Mouse (Mus musculus) left cerebral cortex, adult 11 months (tissue): ENCODE measurements around the gene Ddr1.
A peak's percentile ranks its signal among the peaks of the same experiment; 100 is the strongest.
"Not testable (repeated sequence)": the region's sequence is repeated elsewhere in the genome, so short reads cannot be mapped to it uniquely, and the experiment has no call there.

Source experiments
- DNase-seq: peaks from one replicate; pipeline ENCODE4 v3.0.0; 2022; ENCODE audit warnings: low spot score

The Ddr1 gene

GRCm38 (mm10) chr17:35704621-35705464 lies at the start of gene Ddr1:
Ddr1 (minus strand) TSS chr17:35704621.
- no peak for DNase-seq

- DNase-seq = no peak
Observed at GRCm38 (mm10) chr17:35753668-35754067, 49.2 kb upstream of the Ddr1 start.

- peak; percentile 42 for DNase-seq
Observed at GRCm38 (mm10) chr17:35752221-35752811, 47.9 kb upstream of the Ddr1 start.

- DNase-seq = no peak
Observed at GRCm38 (mm10) chr17:35749685-35750084, 45.3 kb upstream of the Ddr1 start.

- DNase-seq = no peak
Observed at GRCm38 (mm10) chr17:35744361-35744760, 39.9 kb upstream of the Ddr1 start.

- no peak for DNase-seq
Observed at GRCm38 (mm10) chr17:35742948-35743347, 38.5 kb upstream of the Ddr1 start.

- no peak for DNase-seq
Observed at GRCm38 (mm10) chr17:35741589-35742226, 37.3 kb upstream of the Ddr1 start.

- DNase-seq = no peak
Observed at GRCm38 (mm10) chr17:35740276-35740880, 36.0 kb upstream of the Ddr1 start.

GRCm38 (mm10) chr17:35739675-35740074 lies 35.3 kb upstream of the Ddr1 start:
- DNase-seq = peak; percentile 88

- DNase-seq = peak; percentile 73
Observed at GRCm38 (mm10) chr17:35737743-35738142, 33.3 kb upstream of the Ddr1 start.

GRCm38 (mm10) chr17:35736280-35736960 lies 32.0 kb upstream of the Ddr1 start:
- peak; percentile 52 for DNase-seq

GRCm38 (mm10) chr17:35734478-35734877 lies 30.1 kb upstream of the Ddr1 start:
- DNase-seq = no peak

- DNase-seq = no peak
Observed at GRCm38 (mm10) chr17:35733398-35733797, 29.0 kb upstream of the Ddr1 start.

- DNase-seq = no peak
Observed at GRCm38 (mm10) chr17:35731431-35732145, 27.2 kb upstream of the Ddr1 start.

- DNase-seq = not testable (repeated sequence)
Observed at GRCm38 (mm10) chr17:35730112-35730511, 25.7 kb upstream of the Ddr1 start.

- DNase-seq = no peak
Observed at GRCm38 (mm10) chr17:35728821-35729220, 24.4 kb upstream of the Ddr1 start.

GRCm38 (mm10) chr17:35727471-35728205 lies 23.2 kb upstream of the Ddr1 start:
- no peak for DNase-seq

- DNase-seq = no peak
Observed at GRCm38 (mm10) chr17:35727028-35727427, 22.6 kb upstream of the Ddr1 start.

GRCm38 (mm10) chr17:35725286-35726232 lies 21.1 kb upstream of the Ddr1 start:
- DNase-seq = peak; percentile 84
